9 mouse cellular contexts compared by ENCODE assay signal in genomic region chr9:40191086-40191876, GRCm38 (mm10). TPM values are rescaled to one million over a fixed set of nuclear protein-coding genes. Genes with fewer than 3 reads are reported as not detected.
DNase-seq lines count a peak whose midpoint lies in the region; ATAC-seq lines count a peak whose summit lies in the region.
"Had no signal": no experiment of that assay in that cellular context is flagged by ENCODE, and none has a peak within 500 bp of the region (broad histone marks: within the 10 kb centered on the region; RNA-seq: fewer than 3 reads in every experiment).

No protein-coding gene starts in this region.

- peaks cover 13% of the 10 kb centered on the region for H3K4me1 ChIP-seq in heart, embryonic 12.5 days (replicated peaks)
- peaks cover 8% of the 10 kb centered on the region for H3K4me1 ChIP-seq in hindbrain, embryonic 12.5 days
- H3K4me1 ChIP-seq in midbrain, embryonic 15.5 days = peaks cover 17% of the 10 kb centered on the region

- no peaks in the 10 kb centered on the region for H3K36me3 ChIP-seq in heart, embryonic 12.5 days
- H3K36me3 ChIP-seq in hindbrain, embryonic 12.5 days = no peaks in the 10 kb centered on the region
- no peaks in the 10 kb centered on the region for H3K36me3 ChIP-seq in midbrain, embryonic 15.5 days (replicated peaks)

- intact Hi-C loops in heart, postnatal 10 days (cut with DNase I) = loop anchor here (5.0 kb wide), 1 partner anchor 74 kb away; no protein-coding TSS in a partner anchor
- intact Hi-C loops in left cerebral cortex, postnatal 36 days (cut with DNase I) = no loop called here

- no peak for ATAC-seq in heart, embryonic 12.5 days (ENCODE audit: insufficient number of reproducible peaks, low FRiP score)
- peak; percentile 7; the same call in 1 of the 2 replicates for ATAC-seq in hindbrain, embryonic 12.5 days (ENCODE audit: low FRiP score)
- ATAC-seq in midbrain, embryonic 15.5 days (replicated peaks) = peak; percentile 4; the same call in 1 of the 2 replicates

- DNase-seq in heart, postnatal 10 days = no peak
- peak; percentile 5 for DNase-seq in NIH3T3 (ENCODE audit: low read depth)
- DNase-seq in left cerebral cortex, postnatal 36 days (ENCODE audit: low spot score in 2 of 2) = no peak
- no peak for DNase-seq in ovary, adult 18-20 months (ENCODE audit: low spot score)
- no peak for DNase-seq in adipocyte (ENCODE audit: low spot score)

- H3K9me3 ChIP-seq in heart, embryonic 12.5 days (replicated peaks) = no peaks in the 10 kb centered on the region
- no peaks in the 10 kb centered on the region for H3K9me3 ChIP-seq in hindbrain, embryonic 12.5 days (replicated peaks)
- H3K9me3 ChIP-seq in midbrain, embryonic 15.5 days = no peaks in the 10 kb centered on the region

- H3K4me3 ChIP-seq in heart, embryonic 12.5 days = peak overlapping the region; percentile 89
- peak overlapping the region; percentile 89 for H3K4me3 ChIP-seq in hindbrain, embryonic 12.5 days
- peak overlapping the region; percentile 79 for H3K4me3 ChIP-seq in midbrain, embryonic 15.5 days

- WGBS in heart, embryonic 12.5 days = 91% methylated on average over 8 of the region's 9 CpGs
- 93% methylated on average over 8 of the region's 9 CpGs for WGBS in hindbrain, embryonic 12.5 days
- WGBS in midbrain, embryonic 15.5 days = 89% methylated on average over 9 of the region's 9 CpGs

- H3K4me2 ChIP-seq in heart, embryonic 12.5 days = peak overlapping the region; percentile 93
- H3K4me2 ChIP-seq in hindbrain, embryonic 12.5 days (replicated peaks) = peak overlapping the region; percentile 83
- H3K4me2 ChIP-seq in midbrain, embryonic 15.5 days = peak overlapping the region; percentile 67

- no peak overlapping the region for H3K27ac ChIP-seq in heart, embryonic 12.5 days (ENCODE audit: poor library complexity, severe bottlenecking)
- 0 out of 2 replicates have a peak overlapping the region, but pooled peaks have one; percentile 76 for H3K27ac ChIP-seq in hindbrain, embryonic 12.5 days
- peak overlapping the region; percentile 69 for H3K27ac ChIP-seq in midbrain, embryonic 15.5 days

- no peak overlapping the region for H3K9ac ChIP-seq in heart, embryonic 12.5 days
- H3K9ac ChIP-seq in hindbrain, embryonic 12.5 days = no peak overlapping the region
- H3K9ac ChIP-seq in midbrain, embryonic 15.5 days = peak overlapping the region; percentile 77; the same call in 1 of the 2 replicates

- H3K27me3 ChIP-seq in heart, embryonic 12.5 days (replicated peaks) = no peaks in the 10 kb centered on the region
- no peaks in the 10 kb centered on the region for H3K27me3 ChIP-seq in hindbrain, embryonic 12.5 days
- H3K27me3 ChIP-seq in midbrain, embryonic 15.5 days (replicated peaks) = no peaks in the 10 kb centered on the region
- H3K27me3 ChIP-seq: Patski had no signal

RNA-seq across cellular contexts. Expression of gene Zfp202, which starts 0.8 kb away (rescaled TPM):
- 4.2 and 4.8 TPM in 2 replicates for polyA plus RNA-seq in heart, embryonic 12.5 days (2016; fragmentation: Nextera tagmentation; extraction: Ambion mirVana)
- 1 to 10 TPM; 2.9 to 3.3 TPM for total RNA-seq in heart, postnatal 10 days (2021)
- polyA plus RNA-seq in hindbrain, embryonic 12.5 days (2016; fragmentation: Nextera tagmentation; extraction: Ambion mirVana) = 9.0 and 9.9 TPM in 2 replicates
- polyA plus RNA-seq in midbrain, embryonic 15.5 days (2015; fragmentation: Nextera tagmentation; extraction: Ambion mirVana) = 13.1 and 13.7 TPM in 2 replicates
- 1 to 10 TPM; 2.9 to 3.1 TPM for total RNA-seq in left cerebral cortex, postnatal 36 days (2021)

RNA-seq across cellular contexts. Expression of gene Olfr986, which starts 10.6 kb away (rescaled TPM):
- not detected in 2 replicates for polyA plus RNA-seq in heart, embryonic 12.5 days (2016; fragmentation: Nextera tagmentation; extraction: Ambion mirVana)
- under 1 TPM in 1 of 2 experiments, not detected in 1; 0.07 TPM for total RNA-seq in heart, postnatal 10 days (2021)
- polyA plus RNA-seq in hindbrain, embryonic 12.5 days (2016; fragmentation: Nextera tagmentation; extraction: Ambion mirVana) = not detected in 2 replicates
- 0.08 and 0.11 TPM in 2 replicates for polyA plus RNA-seq in midbrain, embryonic 15.5 days (2015; fragmentation: Nextera tagmentation; extraction: Ambion mirVana)
- not detected for total RNA-seq in left cerebral cortex, postnatal 36 days (2021)
- polyA plus RNA-seq: Patski had no signal

RNA-seq across cellular contexts. Expression of gene Tmem225, which starts 43.4 kb away (rescaled TPM):
- not detected in 2 replicates for polyA plus RNA-seq in heart, embryonic 12.5 days (2016; fragmentation: Nextera tagmentation; extraction: Ambion mirVana)
- total RNA-seq in heart, postnatal 10 days (2021) = not detected
- polyA plus RNA-seq in hindbrain, embryonic 12.5 days (2016; fragmentation: Nextera tagmentation; extraction: Ambion mirVana) = not detected in 2 replicates
- polyA plus RNA-seq in midbrain, embryonic 15.5 days (2015; fragmentation: Nextera tagmentation; extraction: Ambion mirVana) = not detected in 2 replicates
- not detected for total RNA-seq in left cerebral cortex, postnatal 36 days (2021)
- polyA plus RNA-seq: Patski had no signal
